Mouse (Mus musculus): ENCODE measurements around the gene Cdca7. TPM values are rescaled to one million over a fixed set of nuclear protein-coding genes. Genes with fewer than 3 reads are reported as not detected.

Cdca7 gene
- polyA plus RNA-seq, 1 experiment = 64.5 TPM

GRCm38 (mm10) chr2:72515971-72516719 lies 40.2 kb downstream of the Cdca7 start:
- TF ChIP-seq GATA1 (IDR thresholded peaks at IDR 0.05; ENCODE audit: low read length) = no peak

- no peak for TF ChIP-seq GATA1 (IDR thresholded peaks at IDR 0.05; ENCODE audit: low read length)
Observed at GRCm38 (mm10) chr2:72516720-72517089, 40.7 kb downstream of the Cdca7 start.

- TF ChIP-seq GATA1 (IDR thresholded peaks at IDR 0.05; ENCODE audit: low read length) = no peak
Observed at GRCm38 (mm10) chr2:72524022-72524421, 48.1 kb downstream of the Cdca7 start.

- TF ChIP-seq GATA1 (IDR thresholded peaks at IDR 0.05; ENCODE audit: low read length) = no peak
Observed at GRCm38 (mm10) chr2:72525556-72525955, 49.6 kb downstream of the Cdca7 start.

DNA sequence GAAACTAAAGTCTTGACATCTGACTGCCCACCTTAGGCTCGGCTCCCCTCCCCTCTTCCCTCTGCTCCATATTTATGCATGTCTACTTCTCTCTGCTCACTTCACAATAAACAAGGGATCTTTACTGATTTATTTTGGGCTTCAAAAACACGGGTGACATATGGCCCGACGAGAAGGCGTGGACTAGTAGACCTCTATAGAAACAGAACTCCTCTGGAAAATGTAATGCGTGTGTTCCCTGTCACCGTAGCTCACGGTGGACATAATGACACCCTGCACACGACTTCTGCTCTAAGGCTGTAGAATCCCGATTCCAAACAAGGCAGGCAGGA lies 53.0 kb downstream of the Cdca7 start:
- no peak for TF ChIP-seq GATA1 (IDR thresholded peaks at IDR 0.05; ENCODE audit: low read length)

DNA sequence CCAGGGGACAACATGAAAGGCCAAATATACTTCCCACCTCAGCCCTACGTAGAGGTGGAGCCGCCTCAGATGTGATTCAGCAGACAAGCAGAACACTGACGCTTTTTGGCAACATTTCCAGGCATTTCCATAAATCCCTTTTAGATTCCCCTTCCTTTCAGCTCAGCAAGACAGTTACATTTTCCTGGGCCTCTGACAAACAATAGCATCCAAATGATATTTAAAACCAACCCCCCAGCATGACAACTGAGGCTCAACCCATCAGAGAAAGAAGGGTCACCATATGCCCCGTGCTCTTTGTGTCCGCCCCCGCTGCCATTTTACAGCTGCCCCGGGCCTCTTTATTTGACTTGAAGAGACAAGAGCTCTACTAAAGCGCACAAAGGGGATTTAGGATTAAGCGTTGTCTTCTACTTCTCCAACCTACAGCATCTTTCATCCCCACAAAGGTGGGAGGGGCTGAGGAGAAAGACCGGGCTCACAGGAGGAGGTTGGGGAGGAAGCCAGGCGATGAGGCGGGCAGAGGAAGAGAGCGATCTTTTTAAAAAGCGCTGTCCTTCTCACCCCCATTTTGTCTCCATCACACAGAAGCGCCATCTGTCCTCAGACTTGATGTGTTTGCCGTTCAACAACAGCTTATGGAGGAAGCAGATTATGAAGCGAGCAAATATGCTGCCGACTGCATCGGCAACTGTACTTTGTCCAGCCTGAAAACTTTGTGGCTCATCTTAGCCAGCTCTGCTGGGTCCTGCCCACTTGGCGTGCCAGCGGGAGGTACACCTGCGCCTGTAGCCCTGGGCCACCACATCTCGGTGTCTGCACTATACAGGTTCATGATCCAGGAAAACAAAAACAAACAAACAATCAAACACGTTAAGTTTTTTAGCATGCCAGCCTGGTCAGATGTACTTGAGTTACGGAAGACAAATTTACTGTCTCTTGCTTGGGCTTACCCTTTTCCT lies 53.7 kb downstream of the Cdca7 start:
- no peak for TF ChIP-seq GATA1 (IDR thresholded peaks at IDR 0.05; ENCODE audit: low read length)

- TF ChIP-seq GATA1 (IDR thresholded peaks at IDR 0.05; ENCODE audit: low read length) = no peak
Observed at GRCm38 (mm10) chr2:72535889-72536288, 59.9 kb downstream of the Cdca7 start.

Other genes starting within 250 kb of the Cdca7 start
- gene Map3k20, start 190.5 kb upstream of the Cdca7 start, polyA plus RNA-seq (2012) = 2.9 and 3.2 TPM in 2 replicates